22 mouse cellular contexts compared by ENCODE assay signal in genomic region chr13:49047393-49047792, GRCm38 (mm10).
A peak's percentile ranks its signal among the peaks of the same experiment; 100 is the strongest.
DNase-seq lines count a peak whose midpoint lies in the region; ATAC-seq and TF ChIP-seq lines count a peak whose summit lies in the region.
"Had no signal": no experiment of that assay in that cellular context is flagged by ENCODE, and none has a peak within 500 bp of the region (broad histone marks: within the 10 kb centered on the region; RNA-seq: fewer than 3 reads in every experiment).

No protein-coding gene starts in this region.

- H3K4me2 ChIP-seq in liver, embryonic 14.5 days (ENCODE audit: low read depth): no peak overlapping the region
- H3K4me2 ChIP-seq in liver, embryonic 12.5 days: no peak overlapping the region
- H3K4me2 ChIP-seq: heart, embryonic 11.5 days; hindbrain, embryonic 12.5 days; kidney, embryonic 15.5 days; neural tube, embryonic 12.5 days had no signal

- intact Hi-C loops in gastrocnemius, adult 2 months (cut with DNase I): no loop called here

- no peaks in the 10 kb centered on the region for H3K9me3 ChIP-seq in liver, embryonic 14.5 days (ENCODE audit: control insufficient read depth, low read length)
- H3K9me3 ChIP-seq in liver, embryonic 12.5 days (replicated peaks): no peaks in the 10 kb centered on the region
- H3K9me3 ChIP-seq: hindbrain, embryonic 12.5 days; kidney, embryonic 15.5 days; midbrain, embryonic 10.5 days; neural tube, embryonic 12.5 days had no signal

- 48% methylated on average over 1 of the region's 1 CpGs for WGBS in liver, embryonic 14.5 days (ENCODE audit: insufficient replicate concordance)
- WGBS in liver, embryonic 12.5 days (ENCODE audit: insufficient replicate concordance): 52% methylated on average over 1 of the region's 1 CpGs

- TF ChIP-seq CTCF in gastrocnemius, adult 2 months (IDR thresholded peaks at IDR 0.05): peak; percentile 35
- peak; percentile 25; the same call in 1 of the 2 replicates for TF ChIP-seq CTCF in liver, embryonic 14.5 days (IDR thresholded peaks at IDR 0.05; ENCODE audit: low read depth)

- no peaks in the 10 kb centered on the region for H3K27me3 ChIP-seq in liver, embryonic 14.5 days (ENCODE audit: control insufficient read depth, insufficient read depth, low read length)
- no peaks in the 10 kb centered on the region for H3K27me3 ChIP-seq in liver, embryonic 12.5 days (replicated peaks)
- H3K27me3 ChIP-seq: hindbrain, embryonic 12.5 days; kidney, embryonic 15.5 days; neural tube, embryonic 12.5 days had no signal

- DNase-seq in gastrocnemius, adult 2 months: no peak
- DNase-seq in gastrocnemius, postnatal 10 days: no peak
- DNase-seq in liver, embryonic 14.5 days (ENCODE audit: low read depth in 3 of 3, low spot score in 3 of 3): no peak
- peak; percentile 37 for DNase-seq in thymus, postnatal 25 days
- no peak for DNase-seq in thymus, postnatal 36 days
- no peak for DNase-seq in adrenal gland, postnatal 10 days
- DNase-seq: adrenal gland, postnatal 25 days; cerebellum, adult 11 months; cerebellum, postnatal 14 days; embryo, embryonic 11 days; heart, postnatal 14 days; lung, adult 18-20 months had no signal

- H3K27ac ChIP-seq in gastrocnemius, adult 2 months: no peak overlapping the region
- H3K27ac ChIP-seq in liver, embryonic 14.5 days: no peak overlapping the region
- H3K27ac ChIP-seq in liver, embryonic 12.5 days: no peak overlapping the region
- H3K27ac ChIP-seq: hindbrain, embryonic 12.5 days; kidney, embryonic 15.5 days; macrophage; midbrain, embryonic 10.5 days; neural tube, embryonic 12.5 days had no signal

- ATAC-seq in liver, embryonic 14.5 days (ENCODE audit: insufficient read depth): no peak
- no peak for ATAC-seq in liver, embryonic 12.5 days
- no peak for ATAC-seq in activated CD4-positive, CD25-positive, alpha-beta regulatory T cell, adult 4 months
- ATAC-seq: CD4-positive, CD25-positive, alpha-beta regulatory T cell, adult 4 months; forebrain, embryonic 16.5 days had no signal

- H3K4me3 ChIP-seq in gastrocnemius, adult 2 months: no peak overlapping the region
- H3K4me3 ChIP-seq in liver, embryonic 14.5 days (ENCODE audit: insufficient read depth in 1 of 2, low read depth in 2 of 2, low read length in 2 of 2): no peak overlapping the region
- no peak overlapping the region for H3K4me3 ChIP-seq in liver, embryonic 12.5 days
- H3K4me3 ChIP-seq: hindbrain, embryonic 12.5 days; kidney, embryonic 15.5 days; midbrain, embryonic 10.5 days; neural tube, embryonic 12.5 days had no signal

- H3K4me1 ChIP-seq in liver, embryonic 14.5 days (replicated peaks; ENCODE audit: control insufficient read depth in 2 of 2, insufficient read depth in 2 of 2, low read length in 1 of 2): no peaks in the 10 kb centered on the region
- H3K4me1 ChIP-seq in liver, embryonic 12.5 days: no peaks in the 10 kb centered on the region
- H3K4me1 ChIP-seq: kidney, embryonic 15.5 days had no signal

- H3K9ac ChIP-seq in liver, embryonic 14.5 days (replicated peaks): no peak overlapping the region
- H3K9ac ChIP-seq in liver, embryonic 12.5 days: no peak overlapping the region
- H3K9ac ChIP-seq: hindbrain, embryonic 12.5 days; kidney, embryonic 15.5 days; neural tube, embryonic 12.5 days had no signal

- H3K36me3 ChIP-seq in liver, embryonic 14.5 days (replicated peaks; ENCODE audit: control insufficient read depth, insufficient read depth, low read depth): no peaks in the 10 kb centered on the region
- H3K36me3 ChIP-seq in liver, embryonic 12.5 days: no peaks in the 10 kb centered on the region
- H3K36me3 ChIP-seq: kidney, embryonic 15.5 days had no signal

- TF ChIP-seq EP300 in liver, embryonic 14.5 days (IDR thresholded peaks at IDR 0.05; ENCODE audit: low read depth): no peak
